Mouse (Mus musculus): ENCODE data around the gene 2410015M20Rik.

- TF ChIP-seq USF1 (IDR thresholded peaks at IDR 0.05; ENCODE audit: low read depth), result no peak
- no peak for TF ChIP-seq CTCF (IDR thresholded peaks at IDR 0.05; ENCODE audit: control insufficient read depth, insufficient read depth, insufficient read length)
Measured at GRCm38 (mm10) chr17:56627530-56628277, 18.1 kb upstream of the 2410015M20Rik start, which contains the start of gene Catsperd.
